Mouse (Mus musculus): ENCODE measurements around the gene Stk36.

The Stk36 gene

DNA sequence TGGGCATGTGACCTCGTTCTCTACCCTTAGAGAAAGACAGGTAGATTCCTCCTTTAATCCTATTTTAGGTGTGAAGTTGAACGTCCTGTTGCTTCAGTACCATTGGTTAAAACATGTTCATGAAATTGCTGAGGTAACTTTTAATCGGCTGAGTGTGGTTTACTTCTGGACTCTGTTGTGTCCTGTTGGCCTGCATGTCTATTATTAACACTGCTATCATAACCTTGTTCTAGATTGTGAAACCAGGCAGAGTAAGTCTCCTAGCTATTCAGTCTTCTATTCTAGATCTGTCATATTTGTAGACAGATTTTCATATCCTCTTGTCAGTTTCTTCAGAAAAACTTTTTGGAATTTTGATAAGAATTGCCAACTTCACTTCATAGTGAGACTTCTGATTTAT lies 67.1 kb downstream of the Stk36 start:
- no peak for DNase-seq (ENCODE audit: low spot score)

DNA sequence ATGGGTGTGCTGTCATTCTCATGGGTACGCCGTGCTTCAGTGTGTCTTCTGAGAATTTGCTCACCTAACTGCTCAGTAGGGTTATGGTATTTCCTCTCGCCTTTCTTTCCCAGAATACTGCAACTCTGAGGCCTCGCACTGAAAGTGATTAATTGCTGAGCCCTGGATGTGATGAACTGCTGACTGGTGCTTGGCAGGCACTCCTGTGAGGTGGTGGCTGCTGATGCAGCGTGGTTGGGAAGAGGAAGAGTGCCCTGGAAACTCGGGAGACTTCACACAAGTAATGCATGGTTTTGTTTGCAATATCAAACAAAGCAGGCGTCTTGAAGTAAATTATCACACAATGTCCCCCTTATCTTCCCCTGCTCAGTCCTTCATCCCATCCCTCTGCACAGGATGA lies 71.5 kb downstream of the Stk36 start:
- DNase-seq (ENCODE audit: low spot score): no peak

DNA sequence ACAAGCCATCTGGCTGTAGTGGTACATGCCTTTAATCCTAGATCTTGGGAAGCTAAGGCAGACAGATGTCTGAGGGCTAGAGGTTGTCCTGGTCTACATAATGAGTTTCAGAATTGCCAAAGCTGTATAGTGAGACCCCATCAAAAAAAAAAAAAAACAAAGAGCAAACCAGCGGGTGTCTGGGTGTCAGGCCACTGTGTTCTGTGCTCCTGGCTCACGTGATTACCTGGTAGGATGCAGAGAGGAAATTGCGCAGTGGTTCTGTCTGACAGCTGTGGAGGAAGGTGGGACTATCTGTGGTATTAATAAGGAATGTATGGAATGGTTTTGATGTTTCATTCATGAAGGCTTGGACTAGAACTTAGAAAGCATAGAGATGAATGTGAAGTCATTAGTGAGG lies 75.6 kb downstream of the Stk36 start:
- no peak for DNase-seq (ENCODE audit: low spot score)

DNA sequence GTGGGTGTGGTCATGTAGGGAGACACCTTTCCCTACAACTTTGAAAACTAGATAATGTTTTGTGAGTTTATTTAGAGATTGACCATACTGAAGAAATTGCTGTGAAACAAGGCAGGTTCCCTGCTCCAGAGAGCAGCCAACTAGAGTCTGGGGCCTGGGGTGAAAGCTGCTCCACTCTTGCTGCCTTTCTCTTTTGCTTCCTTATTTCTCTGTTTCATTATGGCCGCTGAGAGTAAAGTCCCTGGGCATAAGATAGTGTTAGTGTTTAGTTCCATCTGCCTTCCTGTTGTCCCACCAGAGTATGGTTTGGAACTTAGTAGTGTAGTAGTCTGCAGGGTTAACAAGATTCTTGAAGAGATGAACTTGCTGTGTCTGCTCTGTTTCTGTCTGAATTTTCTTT lies 76.6 kb downstream of the Stk36 start:
- no peak for DNase-seq (ENCODE audit: low spot score)

All from ovary, adult 18-20 months (tissue).